Mouse (Mus musculus) liver, adult 2 months (tissue): ENCODE measurements around the gene Epp13. TPM values are rescaled to one million over a fixed set of nuclear protein-coding genes. Genes with fewer than 3 reads are reported as not detected.

Source experiments
- DNase-seq: peaks from one replicate; pipeline ENCODE4 v3.0.0-alpha.2; 2011; ENCODE audit warnings: low read depth, low spot score; ENCODE audit errors: extremely low read depth
- H3K27ac ChIP-seq: fragments of 200-500 bp; replicated peaks from 2 replicates; pipeline ENCODE4 v1.5.1; 2012; ENCODE audit warnings: low read depth, mild to moderate bottlenecking, control low read depth, inconsistent platforms, low read length; ENCODE audit not compliant: insufficient read depth
- H3K27me3 ChIP-seq: fragments of 200-500 bp; 2 replicates; pipeline ENCODE4 v1.6.1; 2012; ENCODE audit warnings: mild to moderate bottlenecking, moderate library complexity, low read length, inconsistent platforms; ENCODE audit not compliant: control insufficient read depth, insufficient read depth
- H3K36me3 ChIP-seq: fragments of 200-500 bp; 2 replicates; pipeline ENCODE4 v1.6.1; 2012; ENCODE audit warnings: low read length, inconsistent platforms; ENCODE audit not compliant: control insufficient read depth, insufficient read depth
- H3K4me1 ChIP-seq: fragments of 200-500 bp; 2 replicates; pipeline ENCODE4 v1.6.1; 2011; ENCODE audit warnings: low read length; ENCODE audit not compliant: control insufficient read depth, insufficient read depth
- H3K4me3 ChIP-seq: fragments of 200-500 bp; 2 replicates; pipeline ENCODE4 v1.5.1; 2011; ENCODE audit warnings: low read depth, mild to moderate bottlenecking, control low read depth, low read length, moderate library complexity; ENCODE audit not compliant: insufficient read depth
- H3K79me2 ChIP-seq: fragments of 200-500 bp; 2 replicates; pipeline ENCODE4 v1.6.1; 2012; ENCODE audit warnings: inconsistent platforms, mild to moderate bottlenecking, low read length, moderate library complexity; ENCODE audit not compliant: control insufficient read depth, insufficient read depth
- H3K9ac ChIP-seq: fragments of 200-500 bp; 2 replicates; pipeline ENCODE4 v1.6.1; 2012; ENCODE audit warnings: low read depth, mild to moderate bottlenecking, control low read depth, inconsistent platforms, low read length
- CTCF ChIP-seq: fragments of 200-500 bp; IDR thresholded peaks from 2 replicates; pipeline ENCODE4 v1.5.1; 2011; ENCODE audit warnings: low read depth, low read length, control low read depth
- POLR2A ChIP-seq: fragments of 200-500 bp; IDR thresholded peaks from 2 replicates; pipeline ENCODE4 v1.6.1; 2011; ENCODE audit warnings: low read length, control low read depth; ENCODE audit not compliant: insufficient read depth; ENCODE audit errors: extremely low read depth
- WGBS: fragments of 180-500 bp; shearing (Covaris S2); methylation state at CpG from one replicate; pipeline ENCODE4 v1.1.7; 2018; 5-methylcytosine and 5-hydroxymethylcytosine counted together
- polyA plus RNA-seq: library from polyadenylated mRNA; depleted of rRNA; stranded (reverse); fragments of >200 nt; gene quantifications from 2 replicates; pipeline ENCODE4 v1.2.3, GENCODE M21; 2012
- total RNA-seq: library from RNA; depleted of rRNA; stranded (reverse); fragments of >200 nt; gene quantifications from 2 replicates; pipeline ENCODE4 v1.2.3, GENCODE M21; 2014

The Epp13 gene
- total and polyA plus RNA-seq, 2 experiments: not detected

DNA sequence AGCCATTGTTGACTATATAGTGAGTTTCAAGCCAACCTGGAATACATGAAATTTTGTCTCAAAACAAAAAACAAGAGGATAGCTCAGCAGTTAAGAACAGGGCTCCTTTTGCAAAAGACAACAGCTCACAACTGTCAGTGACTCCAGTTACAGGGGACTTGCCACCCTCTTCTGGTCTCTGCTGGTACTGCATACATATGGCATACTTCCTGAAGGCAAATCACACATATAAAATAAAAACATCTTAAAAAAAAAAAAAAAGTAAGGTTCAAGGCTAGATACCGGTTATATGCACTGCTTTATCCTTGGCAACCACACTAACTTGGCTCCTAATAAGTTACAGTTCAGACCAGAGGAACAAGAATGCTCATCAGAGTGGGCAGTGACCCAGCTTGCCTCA lies 30.2 kb downstream of the Epp13 start:
- DNase-seq: peak; percentile 78
- peak overlapping the region; percentile 59; the same call in 1 of the 2 replicates for H3K9ac ChIP-seq
- no peaks in the 10 kb centered on the region for H3K27me3 ChIP-seq
- H3K79me2 ChIP-seq: no peaks in the 10 kb centered on the region
- H3K27ac ChIP-seq: no peak overlapping the region
- peak overlapping the region; percentile 80 for H3K4me3 ChIP-seq
- 5% methylated on average over 1 of the region's 1 CpGs for WGBS
- TF ChIP-seq CTCF: peak; percentile 55
- TF ChIP-seq POLR2A: no peak
- no peaks in the 10 kb centered on the region for H3K36me3 ChIP-seq
- H3K4me1 ChIP-seq: peaks cover 5% of the 10 kb centered on the region; the same call in 1 of the 2 replicates

DNA sequence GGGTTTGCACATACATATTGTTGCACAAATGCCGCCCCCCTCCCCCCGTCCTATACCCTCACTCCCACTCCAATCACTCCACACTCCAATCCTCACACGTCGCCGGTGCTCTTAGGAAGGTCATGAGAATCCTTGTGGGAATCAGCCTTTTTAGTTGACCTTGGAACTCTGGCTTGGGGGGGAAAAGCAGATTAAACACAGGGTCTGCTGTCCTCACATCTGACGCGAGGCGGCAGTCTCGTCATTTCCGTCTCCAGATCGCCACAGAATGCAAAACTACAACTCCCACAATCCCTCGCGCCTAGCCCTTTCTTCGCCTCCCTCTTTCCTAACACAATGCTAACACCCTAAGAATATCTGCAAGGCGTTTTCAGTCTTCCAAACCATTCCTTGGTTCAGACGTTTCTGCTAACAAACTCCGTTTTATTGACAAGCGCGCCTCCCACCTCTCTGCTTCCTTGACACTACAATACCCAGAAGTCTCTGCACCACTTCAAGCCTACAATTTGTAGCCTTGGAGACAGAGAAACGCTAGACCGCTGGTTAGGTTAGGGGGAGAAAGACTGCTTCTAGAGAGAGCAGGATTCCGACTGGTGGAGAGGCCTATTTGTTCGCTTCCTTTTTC lies 31.1 kb downstream of the Epp13 start:
- H3K27ac ChIP-seq: peak overlapping the region; percentile 95
- WGBS: 1% methylated on average over 23 of the region's 23 CpGs
- peak; percentile 77 for DNase-seq
- TF ChIP-seq CTCF (peak; percentile 51), POLR2A (no peak)
- peaks cover 5% of the 10 kb centered on the region; the same call in 1 of the 2 replicates for H3K4me1 ChIP-seq
- no peaks in the 10 kb centered on the region for H3K27me3 ChIP-seq
- H3K36me3 ChIP-seq: no peaks in the 10 kb centered on the region
- H3K79me2 ChIP-seq: no peaks in the 10 kb centered on the region
- H3K9ac ChIP-seq: peak overlapping the region; percentile 93
- H3K4me3 ChIP-seq: peak overlapping the region; percentile 80

DNA sequence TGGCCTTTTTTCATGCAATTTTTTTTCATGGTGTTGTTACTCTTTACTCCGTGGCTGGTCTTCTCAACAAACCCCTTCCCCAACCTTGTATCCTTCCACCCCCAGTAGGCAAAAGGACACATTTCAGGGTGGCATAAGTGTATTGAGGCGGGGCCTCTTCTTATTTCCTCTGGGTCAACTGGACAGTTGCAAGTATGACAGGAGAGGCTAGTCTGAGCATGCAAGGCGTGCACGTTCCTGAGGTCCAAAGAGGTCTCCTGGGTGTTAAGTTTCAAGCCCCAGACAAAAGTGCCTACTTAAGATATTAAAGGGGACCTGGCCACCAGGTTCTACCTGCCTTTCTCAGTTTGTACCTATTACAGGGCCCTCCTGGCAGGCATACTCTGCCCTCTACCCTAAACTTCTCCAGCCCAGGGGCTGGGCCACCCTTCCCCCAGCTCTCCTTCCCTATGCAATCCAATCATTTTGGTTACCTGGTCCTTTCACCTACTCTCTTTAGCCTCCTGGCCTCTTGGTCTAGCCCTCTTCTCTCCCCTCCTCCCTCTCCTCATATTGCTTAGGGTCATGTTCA lies 32.0 kb downstream of the Epp13 start:
- Histone ChIP-seq H3K4me1 (peaks cover 5% of the 10 kb centered on the region; the same call in 1 of the 2 replicates), H3K4me3 (no peak overlapping the region), H3K27me3 (no peaks in the 10 kb centered on the region), H3K27ac (no peak overlapping the region), H3K36me3 (no peaks in the 10 kb centered on the region), H3K79me2 (no peaks in the 10 kb centered on the region), H3K9ac (no peak overlapping the region)
- 90% methylated on average over 4 of the region's 4 CpGs for WGBS
- no peak for DNase-seq
- TF ChIP-seq POLR2A (no peak), CTCF (no peak)

DNA sequence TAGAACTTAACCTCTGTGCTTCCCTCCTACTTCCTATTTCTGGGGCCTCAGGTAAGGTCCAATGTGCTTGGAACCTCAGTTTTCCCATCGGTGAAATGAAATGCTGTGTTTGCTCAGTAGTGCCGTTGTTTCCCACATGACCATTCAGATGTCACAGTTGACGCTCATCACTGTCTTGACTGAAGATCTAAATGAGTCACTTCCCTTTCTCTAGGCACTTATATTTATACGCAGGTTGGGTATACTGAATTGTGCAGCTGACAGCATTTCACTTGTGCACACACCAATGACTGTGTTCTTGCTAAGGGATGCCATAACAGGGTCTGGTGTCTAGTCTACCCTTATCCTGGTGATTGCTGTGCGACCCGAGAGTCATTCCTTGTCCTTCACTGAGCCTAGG lies 32.9 kb downstream of the Epp13 start:
- no peak overlapping the region for H3K9ac ChIP-seq

DNA sequence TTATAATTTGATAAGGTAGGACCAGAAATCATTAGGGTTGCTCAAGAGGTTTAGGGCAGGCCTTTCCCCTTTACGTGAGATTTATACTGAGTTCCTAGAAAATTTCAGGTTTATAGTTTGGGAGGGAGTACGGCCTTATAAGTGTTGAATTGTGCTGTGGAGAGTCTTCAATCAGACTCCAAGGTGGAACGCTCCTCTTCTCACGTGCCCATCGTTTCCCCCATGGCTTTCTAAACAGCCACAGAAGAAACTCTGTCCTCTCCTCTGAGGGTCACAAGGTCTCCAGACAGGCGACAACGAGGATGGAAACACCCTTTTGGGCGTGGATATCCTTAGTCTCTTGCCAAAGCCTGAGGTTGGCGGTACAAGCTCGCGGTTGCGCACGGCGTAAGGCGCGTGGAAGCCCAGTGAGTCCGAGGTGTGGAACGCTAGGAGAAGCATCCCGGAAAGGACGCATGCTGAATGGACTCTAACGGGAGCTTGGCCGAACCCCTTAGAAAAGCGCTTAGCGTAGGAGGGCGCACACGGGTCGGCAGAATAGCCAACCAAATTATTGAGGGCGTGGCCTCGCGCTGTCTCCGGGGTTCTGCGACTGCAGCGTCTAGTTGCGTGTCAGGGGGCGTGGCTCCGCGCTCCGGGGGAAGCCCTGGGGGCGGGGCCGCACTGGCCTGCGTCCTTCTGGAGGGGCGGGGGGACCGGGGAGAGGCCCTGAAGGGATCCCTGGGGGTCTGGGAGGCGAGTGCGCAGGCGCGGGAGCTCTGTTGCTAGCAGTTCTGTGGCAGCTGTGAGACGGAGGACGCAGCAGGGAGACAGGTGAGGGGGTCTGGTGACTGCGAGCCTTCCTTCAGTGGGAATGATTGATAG lies 33.6 kb downstream of the Epp13 start, which contains the start of gene Zfp667:
TSS of gene Zfp667 (plus strand) at position 738 of the 864 bp plus-strand sequence.
- H3K4me3 ChIP-seq: peak within 1 kb of the TSS; percentile 67
- no peaks in the 10 kb centered on the region for H3K27me3 ChIP-seq
- TF ChIP-seq CTCF: no peak
- TF ChIP-seq POLR2A: peak; percentile 45; the same call in 1 of the 2 replicates
- WGBS: 3% methylated on average over 50 of the region's 50 CpGs
- H3K36me3 ChIP-seq: no peaks in the 10 kb centered on the region
- peak within 1 kb of the TSS; percentile 32 for H3K27ac ChIP-seq
- no peaks in the 10 kb centered on the region for H3K79me2 ChIP-seq
- peaks cover 5% of the 10 kb centered on the region; the same call in 1 of the 2 replicates for H3K4me1 ChIP-seq
- peak; percentile 87 for DNase-seq
- peak within 1 kb of the TSS; percentile 76 for H3K9ac ChIP-seq

More for the DNA sequence above, 32.9 kb downstream of the Epp13 start:
- Histone ChIP-seq H3K36me3 (no peaks in the 10 kb centered on the region), H3K27ac (no peak overlapping the region), H3K27me3 (no peaks in the 10 kb centered on the region), H3K4me3 (no peak overlapping the region), H3K79me2 (no peaks in the 10 kb centered on the region), H3K4me1 (peaks cover 5% of the 10 kb centered on the region; the same call in 1 of the 2 replicates)
- no peak for TF ChIP-seq POLR2A
- TF ChIP-seq CTCF: no peak
- WGBS: 82% methylated on average over 6 of the region's 6 CpGs
- no peak for DNase-seq
